Comparison of ENCODE assay signal across 13 mouse cellular contexts in the genomic region with DNA sequence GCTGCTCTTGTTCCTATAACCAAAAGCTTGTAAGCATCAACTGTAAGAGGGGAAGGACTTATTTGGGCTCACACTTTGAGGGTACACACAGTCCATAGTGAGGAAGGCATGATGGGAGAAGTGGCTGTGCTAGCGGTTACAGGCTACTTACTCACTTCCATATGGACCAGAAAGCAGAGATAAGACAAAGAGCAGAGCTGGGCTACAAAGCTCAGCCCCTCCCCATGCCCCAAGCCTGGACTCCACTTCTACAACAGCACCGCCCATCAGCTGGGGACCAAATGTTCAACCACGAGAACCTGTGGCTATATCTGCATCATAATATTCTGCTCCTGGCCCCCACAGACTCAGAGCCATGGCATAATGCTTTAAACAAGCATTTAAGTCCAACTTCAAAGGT.
"Had no signal": no experiment of that assay in that cellular context is flagged by ENCODE, and none has a peak within 500 bp of the region (broad histone marks: within the 10 kb centered on the region; RNA-seq: fewer than 3 reads in every experiment).

No protein-coding gene starts in this region.

- H3K4me2 ChIP-seq: kidney, embryonic 15.5 days; limb, embryonic 15.5 days; neural tube, embryonic 12.5 days had no signal

- DNase-seq: kidney, adult 2 months; kidney, postnatal 14 days; left cerebral cortex, postnatal 4 days; lung, adult 18-20 months; midbrain, embryonic 14.5 days; spleen, adult 18-20 months; thymus, adult 18-20 months; thymus, postnatal 14 days had no signal

- H3K36me3 ChIP-seq: limb, embryonic 15.5 days; midbrain, embryonic 10.5 days; neural tube, embryonic 12.5 days had no signal

- H3K9ac ChIP-seq: kidney, embryonic 15.5 days; limb, embryonic 15.5 days; liver, embryonic 14.5 days; neural tube, embryonic 12.5 days had no signal

- H3K9me3 ChIP-seq: kidney, embryonic 15.5 days; limb, embryonic 15.5 days; midbrain, embryonic 10.5 days; neural tube, embryonic 12.5 days had no signal

- H3K27ac ChIP-seq: kidney, embryonic 15.5 days; limb, embryonic 15.5 days; liver, embryonic 14.5 days; midbrain, embryonic 10.5 days; neural tube, embryonic 12.5 days had no signal

- H3K27me3 ChIP-seq: kidney, embryonic 15.5 days; limb, embryonic 15.5 days; neural tube, embryonic 12.5 days had no signal

- H3K4me3 ChIP-seq: kidney, embryonic 15.5 days; limb, embryonic 15.5 days; midbrain, embryonic 10.5 days; neural tube, embryonic 12.5 days had no signal
